Mouse (Mus musculus) MEL (cell line): ENCODE measurements around the gene Klf1. TPM values are rescaled to one million over a fixed set of nuclear protein-coding genes. Genes with fewer than 3 reads are reported as not detected.

Experiments used
- DNase-seq: peaks from one replicate; pipeline ENCODE4 v3.0.0; 2011; ENCODE audit warnings: low read depth, low spot score
- H3K27ac ChIP-seq: 2 replicates; pipeline ENCODE4 v1.5.1; 2012; ENCODE audit warnings: low read depth, mild to moderate bottlenecking, control low read depth, low read length, moderate library complexity; ENCODE audit not compliant: control insufficient read depth
- H3K27me3 ChIP-seq, 2 experiments: fragments of 150-350 bp in 1 of 2; sonication (generic) in 1 of 2; 2 replicates each; pipeline ENCODE4 v1.6.1; 2012; ENCODE audit warnings: low read length in 2 of 2, mild to moderate bottlenecking in 2 of 2, improper control_type of control experiment in 1 of 2, moderate library complexity in 1 of 2; ENCODE audit not compliant: insufficient read depth in 2 of 2, control insufficient read depth in 1 of 2
- H3K36me3 ChIP-seq, 2 experiments: 2 replicates each; pipeline ENCODE4 v1.6.1; 2012 to 2014; ENCODE audit warnings: low read length in 2 of 2, improper control_type of control experiment in 1 of 2, inconsistent platforms in 1 of 2, mild to moderate bottlenecking in 1 of 2; ENCODE audit not compliant: insufficient read depth in 2 of 2, control insufficient read depth in 1 of 2
- H3K4me1 ChIP-seq, 2 experiments: fragments of 150-350 bp in 1 of 2; sonication (generic) in 1 of 2; 2 replicates each; pipeline ENCODE4 v1.6.1; 2012; ENCODE audit warnings: low read length in 2 of 2, improper control_type of control experiment in 1 of 2, mild to moderate bottlenecking in 1 of 2; ENCODE audit not compliant: insufficient read depth in 2 of 2, control insufficient read depth in 1 of 2
- H3K4me3 ChIP-seq, 2 experiments: fragments of 150-350 bp in 1 of 2; sonication (generic) in 1 of 2; 2 replicates each; pipeline ENCODE4 v1.5.1; 2012; ENCODE audit warnings: low read depth in 2 of 2, low read length in 2 of 2, mild to moderate bottlenecking in 2 of 2, moderate library complexity in 2 of 2, control low read depth in 1 of 2, improper control_type of control experiment in 1 of 2; ENCODE audit not compliant: control insufficient read depth in 1 of 2, insufficient read depth in 1 of 2
- H3K79me2 ChIP-seq: 2 replicates; pipeline ENCODE4 v1.6.1; 2012; ENCODE audit warnings: mild to moderate bottlenecking, low read length, moderate library complexity; ENCODE audit not compliant: control insufficient read depth, poor library complexity, insufficient read depth
- H3K9ac ChIP-seq: 2 replicates; pipeline ENCODE4 v1.6.1; 2012; ENCODE audit warnings: low read depth, mild to moderate bottlenecking, control low read depth, low read length, moderate library complexity; ENCODE audit not compliant: control insufficient read depth, poor library complexity, severe bottlenecking
- H3K9me3 ChIP-seq: fragments of 150-350 bp; sonication (generic); replicated peaks from 2 replicates; pipeline ENCODE4 v1.6.1; 2012; ENCODE audit warnings: mild to moderate bottlenecking, low read length, improper control_type of control experiment, moderate library complexity; ENCODE audit not compliant: insufficient read depth
- BHLHE40 ChIP-seq: IDR thresholded peaks from 2 replicates; pipeline ENCODE4 v1.6.1; 2012; ENCODE audit warnings: low read depth, mild to moderate bottlenecking, inconsistent platforms, low read length, improper control_type of control experiment, borderline replicate concordance
- CHD1 ChIP-seq: IDR thresholded peaks from 2 replicates; pipeline ENCODE4 v1.6.1; 2012; ENCODE audit warnings: low read depth, mild to moderate bottlenecking, inconsistent platforms, low read length, improper control_type of control experiment
- CHD2 ChIP-seq: IDR thresholded peaks from 2 replicates; pipeline ENCODE4 v1.6.1; 2011; ENCODE audit warnings: low read length, improper control_type of control experiment
- ELF1 ChIP-seq: IDR thresholded peaks from 2 replicates; pipeline ENCODE4 v1.6.1; 2014; ENCODE audit warnings: low read depth, mild to moderate bottlenecking, inconsistent platforms, low read length, improper control_type of control experiment, moderate library complexity
- EP300 ChIP-seq, 2 experiments: IDR thresholded peaks; 2 replicates each; pipeline ENCODE4 v1.6.1; 2011; ENCODE audit warnings: improper control_type of control experiment in 2 of 2, low read length in 2 of 2, low read depth in 1 of 2, mild to moderate bottlenecking in 1 of 2
- ETS1 ChIP-seq: IDR thresholded peaks from 2 replicates; pipeline ENCODE4 v1.6.1; 2012; ENCODE audit warnings: low read depth, mild to moderate bottlenecking, inconsistent platforms, low read length, improper control_type of control experiment, moderate library complexity
- GABPA ChIP-seq: IDR thresholded peaks from 2 replicates; pipeline ENCODE4 v1.6.1; 2012; ENCODE audit warnings: low read depth, mild to moderate bottlenecking, inconsistent platforms, low read length, improper control_type of control experiment, moderate library complexity
- GATA1 ChIP-seq: IDR thresholded peaks from 2 replicates; pipeline ENCODE4 v1.6.1; 2011; ENCODE audit warnings: low read depth, low read length, improper control_type of control experiment
- HCFC1 ChIP-seq: IDR thresholded peaks from 2 replicates; pipeline ENCODE4 v1.6.1; 2012; ENCODE audit warnings: low read depth, mild to moderate bottlenecking, inconsistent platforms, low read length, improper control_type of control experiment, moderate library complexity
- JUND ChIP-seq: IDR thresholded peaks from 2 replicates; pipeline ENCODE4 v1.6.1; 2011; ENCODE audit warnings: low read depth, mild to moderate bottlenecking, improper control_type of control experiment, low read length
- MAFK ChIP-seq: IDR thresholded peaks from 2 replicates; pipeline ENCODE4 v1.6.1; 2011; ENCODE audit warnings: low read depth, mild to moderate bottlenecking, low read length, improper control_type of control experiment, borderline replicate concordance
- MAX ChIP-seq: IDR thresholded peaks from 2 replicates; pipeline ENCODE4 v1.6.1; 2011; ENCODE audit warnings: low read length, improper control_type of control experiment
- MAZ ChIP-seq: IDR thresholded peaks from 2 replicates; pipeline ENCODE4 v1.6.1; 2012; ENCODE audit warnings: low read depth, mild to moderate bottlenecking, inconsistent platforms, low read length, improper control_type of control experiment
- MEF2A ChIP-seq: IDR thresholded peaks from 2 replicates; pipeline ENCODE4 v1.6.1; 2014; ENCODE audit warnings: low read depth, mild to moderate bottlenecking, inconsistent platforms, low read length, improper control_type of control experiment; ENCODE audit not compliant: poor library complexity, insufficient replicate concordance, severe bottlenecking; ENCODE audit errors: extremely low read depth
- MXI1 ChIP-seq: IDR thresholded peaks from 2 replicates; pipeline ENCODE4 v1.6.1; 2011; ENCODE audit warnings: mild to moderate bottlenecking, low read depth, low read length, improper control_type of control experiment
- MYB ChIP-seq: IDR thresholded peaks from 2 replicates; pipeline ENCODE4 v1.6.1; 2011; ENCODE audit warnings: mild to moderate bottlenecking, low read depth, low read length, improper control_type of control experiment
- MYC ChIP-seq: IDR thresholded peaks from 2 replicates; pipeline ENCODE4 v1.6.1; 2011; ENCODE audit warnings: low read depth, mild to moderate bottlenecking, low read length, improper control_type of control experiment, moderate library complexity
- NELFE ChIP-seq: IDR thresholded peaks from 2 replicates; pipeline ENCODE4 v1.6.1; 2011; ENCODE audit warnings: low read depth, low read length, improper control_type of control experiment
- NRF1 ChIP-seq: IDR thresholded peaks from 2 replicates; pipeline ENCODE4 v1.6.1; 2014; ENCODE audit warnings: low read depth, mild to moderate bottlenecking, inconsistent platforms, low read length, improper control_type of control experiment, moderate library complexity; ENCODE audit not compliant: poor library complexity, insufficient read depth, severe bottlenecking
- POLR2A ChIP-seq, 2 experiments: IDR thresholded peaks; 2 replicates each; pipeline ENCODE4 v1.6.1; 2011 to 2012; ENCODE audit warnings: low read length in 2 of 2, mild to moderate bottlenecking in 2 of 2, control low read depth in 1 of 2, improper control_type of control experiment in 1 of 2, low read depth in 1 of 2, moderate library complexity in 1 of 2; ENCODE audit not compliant: control insufficient read depth in 1 of 2, insufficient read depth in 1 of 2, poor library complexity in 1 of 2
- RCOR1 ChIP-seq: IDR thresholded peaks from 2 replicates; pipeline ENCODE4 v1.6.1; 2012; ENCODE audit warnings: low read depth, mild to moderate bottlenecking, inconsistent platforms, low read length, improper control_type of control experiment
- SIN3A ChIP-seq: IDR thresholded peaks from 2 replicates; pipeline ENCODE4 v1.6.1; 2012; ENCODE audit warnings: low read length, improper control_type of control experiment, inconsistent platforms
- TAL1 ChIP-seq: IDR thresholded peaks from 2 replicates; pipeline ENCODE4 v1.6.1; 2012; ENCODE audit warnings: mild to moderate bottlenecking, inconsistent platforms, low read length, moderate library complexity, mixed read lengths
- TCF12 ChIP-seq: IDR thresholded peaks from 2 replicates; pipeline ENCODE4 v1.6.1; 2014; ENCODE audit warnings: low read depth, mild to moderate bottlenecking, inconsistent platforms, low read length, improper control_type of control experiment, moderate library complexity
- UBTF ChIP-seq: IDR thresholded peaks from 2 replicates; pipeline ENCODE4 v1.6.1; 2012; ENCODE audit warnings: low read depth, mild to moderate bottlenecking, inconsistent platforms, low read length, improper control_type of control experiment, moderate library complexity, borderline replicate concordance; ENCODE audit not compliant: insufficient read depth
- USF1 ChIP-seq: IDR thresholded peaks from 2 replicates; pipeline ENCODE4 v1.6.1; 2014; ENCODE audit warnings: low read depth, mild to moderate bottlenecking, inconsistent platforms, low read length, improper control_type of control experiment, moderate library complexity
- USF2 ChIP-seq, 2 experiments: IDR thresholded peaks; 2 replicates each; pipeline ENCODE4 v1.6.1; 2011 to 2012; ENCODE audit warnings: improper control_type of control experiment in 2 of 2, low read length in 2 of 2, borderline replicate concordance in 1 of 2, inconsistent platforms in 1 of 2, low read depth in 1 of 2, mild to moderate bottlenecking in 1 of 2; ENCODE audit not compliant: insufficient read depth in 1 of 2
- ZC3H11A ChIP-seq: IDR thresholded peaks from 2 replicates; pipeline ENCODE4 v1.6.1; 2012; ENCODE audit warnings: low read depth, mild to moderate bottlenecking, inconsistent platforms, low read length, improper control_type of control experiment
- ZMIZ1 ChIP-seq: IDR thresholded peaks from 2 replicates; pipeline ENCODE4 v1.6.1; 2012; ENCODE audit warnings: low read depth, mild to moderate bottlenecking, inconsistent platforms, low read length, improper control_type of control experiment, moderate library complexity
- polyA plus RNA-seq, 2 experiments: library from polyadenylated mRNA; stranded (reverse) in 1 of 2; unstranded in 1 of 2; fragments of >175 nt in 1 of 2; fragments of >200 nt in 1 of 2; gene quantifications; 2 replicates each; pipeline versions ENCODE4 v1.2.1 to v1.2.4; 2012; ENCODE audit warnings: low replicate concordance in 2 of 2, low read depth in 1 of 2; ENCODE audit not compliant: insufficient read length in 2 of 2, insufficient read depth in 1 of 2, missing spikeins in 1 of 2
- total RNA-seq: library from RNA; depleted of rRNA; stranded (reverse); fragments of 300-350 nt; gene quantifications from 2 replicates; pipeline ENCODE4 v1.2.3, GENCODE M21; 2012

Gene Klf1
- total and polyA plus RNA-seq, 3 experiments = 234 to 262 TPM; not detected in 1

GRCm38 (mm10) chr8:84912391-84912790 is 10.7 kb downstream of the Klf1 start:
- TF ChIP-seq JUND (no peak), GABPA (no peak), MAZ (no peak), USF2 (IDR thresholded peaks at IDR 0.05; ENCODE audit: borderline replicate concordance in 1 of 2, insufficient read depth in 1 of 2, low read depth in 1 of 2, low read length in 2 of 2) (no peak), POLR2A (IDR thresholded peaks at IDR 0.05; ENCODE audit: control insufficient read depth in 1 of 2, insufficient read depth in 1 of 2, low read depth in 1 of 2, low read length in 2 of 2, poor library complexity in 1 of 2) (no peak), UBTF (no peak), HCFC1 (no peak), MAX (no peak), MYB (no peak), TAL1 (no peak), NELFE (no peak), GATA1 (no peak), CHD2 (no peak), TCF12 (no peak)
- H3K9me3 ChIP-seq = no peaks in the 10 kb centered on the region
- H3K36me3 ChIP-seq = peaks cover 0 to 31% of the 10 kb centered on the region in 2 experiments; a peak in 2 of 4 replicates
- peak overlapping the region in 1 of 2 experiments; percentile 38; a peak in 1 of 4 replicates for H3K4me3 ChIP-seq
- H3K9ac ChIP-seq = peak overlapping the region; percentile 69
- H3K79me2 ChIP-seq = peaks cover 35% of the 10 kb centered on the region
- H3K27ac ChIP-seq = peak overlapping the region; percentile 96
- no peaks in the 10 kb centered on the region for H3K27me3 ChIP-seq
- H3K4me1 ChIP-seq = peaks cover 2 to 39% of the 10 kb centered on the region in 2 experiments; a peak in 3 of 4 replicates
- DNase-seq = no peak

DNA sequence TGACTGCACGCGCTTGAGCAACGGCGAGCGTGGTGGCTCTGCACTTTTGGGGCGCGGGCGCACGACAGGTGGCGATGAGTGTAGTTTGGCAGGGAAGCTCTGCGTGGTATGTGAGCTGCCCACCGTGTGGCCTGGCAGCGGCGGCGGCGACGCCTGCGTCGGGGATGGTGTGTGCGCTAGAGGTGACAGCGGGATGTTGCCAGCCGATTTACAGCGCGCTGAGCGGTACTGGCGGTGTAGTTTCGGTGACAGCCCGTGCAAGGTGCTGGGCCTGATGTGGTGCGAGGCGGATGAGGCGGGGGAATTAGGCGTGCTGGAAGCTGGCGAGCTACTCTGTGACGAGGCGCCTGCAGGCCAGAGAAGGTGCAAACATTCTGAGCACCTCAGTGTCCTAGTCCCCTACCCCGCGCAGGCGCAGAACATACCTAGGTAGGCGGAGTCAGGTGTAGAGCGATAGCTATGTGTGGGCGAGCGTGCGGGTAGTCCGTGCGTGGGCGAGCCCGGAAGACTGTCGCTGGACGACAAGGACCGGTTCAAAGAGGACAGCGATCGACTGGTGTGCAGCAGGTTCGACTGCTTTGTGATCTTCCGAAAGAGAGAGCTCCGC is 11.3 kb downstream of the Klf1 start:
- peak; percentile 96 for DNase-seq
- H3K4me3 ChIP-seq = peak overlapping the region; percentile 38 to 49
- H3K36me3 ChIP-seq = peaks cover 0 to 28% of the 10 kb centered on the region in 2 experiments; a peak in 2 of 4 replicates
- peak overlapping the region; percentile 69 for H3K9ac ChIP-seq
- H3K9me3 ChIP-seq = no peaks in the 10 kb centered on the region
- peaks cover 2 to 35% of the 10 kb centered on the region in 2 experiments; a peak in 3 of 4 replicates for H3K4me1 ChIP-seq
- no peaks in the 10 kb centered on the region for H3K27me3 ChIP-seq
- H3K27ac ChIP-seq = peak overlapping the region; percentile 96
- peaks cover 35% of the 10 kb centered on the region for H3K79me2 ChIP-seq
- TF ChIP-seq MAX (peak; percentile 73; the same call in 1 of the 2 replicates), TAL1 (peak; percentile 49), CHD2 (peak; percentile 22; the same call in 1 of the 2 replicates), ELF1 (peak; percentile 71; the same call in 1 of the 2 replicates), MEF2A (peak; percentile 46; the same call in 1 of the 2 replicates), MAFK (no peak; the same call in 1 of the 2 replicates), RCOR1 (no peak), USF1 (no peak; the same call in 1 of the 2 replicates), SIN3A (peak; percentile 56; the same call in 1 of the 2 replicates), MYC (0 out of 2 replicates have a peak, but pooled peaks have one; percentile 74), BHLHE40 (no peak), ZC3H11A (no peak), ETS1 (0 out of 2 replicates have a peak, but pooled peaks have one; percentile 25), MXI1 (peak; percentile 70), CHD1 (0 out of 2 replicates have a peak, but pooled peaks have one; percentile 55), JUND (no peak), ZMIZ1 (peak; percentile 88; the same call in 1 of the 2 replicates), NRF1 (peak; percentile 85), EP300 (IDR thresholded peaks at IDR 0.05; ENCODE audit: low read depth in 1 of 2, low read length in 2 of 2) (peak; percentile 43 to 77)
